Mouse (Mus musculus) midbrain, embryonic 10.5 days (tissue): Measurements from ENCODE around the gene Ugt2b38. TPM values are rescaled to one million over a fixed set of nuclear protein-coding genes. Genes with fewer than 3 reads are reported as not detected.
"Not testable (repeated sequence)": the region's sequence is repeated elsewhere in the genome, so short reads cannot be mapped to it uniquely, and the experiment has no call there.

ENCODE experiments used
- DNase-seq: peaks from one replicate; pipeline ENCODE4 v3.0.0-alpha.2; 2017; ENCODE audit warnings: low spot score
- H3K27ac ChIP-seq: fragments of 300-500 bp; sonication (generic); replicated peaks from 2 replicates; pipeline ENCODE4 v1.5.1; 2016; ENCODE audit warnings: mild to moderate bottlenecking
- H3K27me3 ChIP-seq: fragments of 300-500 bp; sonication (generic); 2 replicates; pipeline ENCODE4 v1.6.1; 2016; ENCODE audit warnings: low read depth, mild to moderate bottlenecking; ENCODE audit not compliant: poor library complexity, severe bottlenecking
- H3K36me3 ChIP-seq: fragments of 300-500 bp; sonication (generic); 2 replicates; pipeline ENCODE4 v1.6.1; 2016; ENCODE audit warnings: mild to moderate bottlenecking, moderate library complexity
- H3K4me1 ChIP-seq: fragments of 300-500 bp; sonication (generic); 2 replicates; pipeline ENCODE4 v1.6.1; 2016
- H3K4me3 ChIP-seq: fragments of 300-500 bp; sonication (generic); 2 replicates; pipeline ENCODE4 v1.5.1; 2016; ENCODE audit warnings: mild to moderate bottlenecking, moderate library complexity
- H3K9me3 ChIP-seq: fragments of 300-500 bp; sonication (generic); replicated peaks from 2 replicates; pipeline ENCODE4 v1.6.1; 2016; ENCODE audit warnings: mild to moderate bottlenecking
- WGBS: fragments of 180-500 bp; shearing (Covaris S2); methylation state at CpG from one replicate; pipeline ENCODE4 v1.1.7; 2016; 5-methylcytosine and 5-hydroxymethylcytosine counted together
- polyA plus RNA-seq: library from polyadenylated mRNA; unstranded; fragments of >200 nt; fragmentation: Nextera tagmentation; extraction: Ambion mirVana; gene quantifications from 2 replicates; pipeline ENCODE4 v1.2.1, GENCODE M21; 2016

Gene Ugt2b38
- polyA plus RNA-seq, 1 experiment from 2014 or later, result not detected

- not testable (repeated sequence) for DNase-seq, H3K27me3 ChIP-seq, H3K27ac ChIP-seq, H3K9me3 ChIP-seq, H3K4me1 ChIP-seq, H3K4me3 ChIP-seq, H3K36me3 ChIP-seq
- WGBS, result 83% methylated on average over 4 of the region's 4 CpGs
These were observed 51.1 kb downstream of the Ugt2b38 start for GRCm38 (mm10) chr5:87372788-87373501.

Other genes starting within 250 kb of the Ugt2b38 start
- not detected in 2 replicates for gene Ugt2b37, start 169.4 kb downstream of the Ugt2b38 start, polyA plus RNA-seq
- gene Ugt2a3, start 87.0 kb downstream of the Ugt2b38 start, polyA plus RNA-seq, result not detected in 2 replicates
- not detected in 2 replicates for gene Ugt2a2, start 58.1 kb upstream of the Ugt2b38 start, polyA plus RNA-seq
- gene Gm43638, start 62.6 kb upstream of the Ugt2b38 start, polyA plus RNA-seq, result not detected in 2 replicates
- not detected in 2 replicates for gene Ugt2a1, start 66.7 kb upstream of the Ugt2b38 start, polyA plus RNA-seq
- gene Sult1b1, start 114.0 kb upstream of the Ugt2b38 start, polyA plus RNA-seq, result not detected in 2 replicates
- gene Sult1d1, start 144.8 kb upstream of the Ugt2b38 start, polyA plus RNA-seq, result not detected in 2 replicates
- 0.12 TPM in 1 of 2 replicates, not detected in the other for gene Sult1e1, start 167.4 kb upstream of the Ugt2b38 start, polyA plus RNA-seq
- not detected in 2 replicates for gene Csn1s1, start 242.0 kb upstream of the Ugt2b38 start, polyA plus RNA-seq